Mouse (Mus musculus): ENCODE measurements around the gene Arrdc5. TPM values are rescaled to one million over a fixed set of nuclear protein-coding genes. Genes with fewer than 3 reads are reported as not detected.
"Not testable (repeated sequence)": the region's sequence is repeated elsewhere in the genome, so short reads cannot be mapped to it uniquely, and the experiment has no call there.

The Arrdc5 gene
- polyA plus RNA-seq, 1 experiment, result not detected

DNA sequence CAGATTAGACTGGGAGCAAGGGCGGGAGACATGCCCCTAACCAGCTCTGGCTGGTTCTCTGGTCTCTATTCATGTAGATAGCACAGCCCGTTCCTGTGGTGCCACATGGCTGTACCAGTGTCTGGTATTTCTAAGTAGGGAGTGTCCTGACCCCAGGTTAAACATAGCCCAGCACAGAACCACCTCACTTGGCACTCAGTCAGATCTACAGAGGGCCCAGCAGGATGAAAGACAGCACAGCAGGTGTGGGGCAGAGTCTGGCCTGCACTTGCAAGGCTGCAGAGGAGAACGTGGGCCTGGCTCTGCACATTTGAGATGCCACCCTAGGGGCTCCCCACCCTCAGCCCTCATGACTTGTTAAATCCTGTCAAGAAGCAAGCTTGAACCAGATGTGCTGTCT lies 38.9 kb downstream of the Arrdc5 start:
- Histone ChIP-seq H3K4me3 (replicated peaks; ENCODE audit: extremely low read depth, low read depth, low read length) (no peak overlapping the region), H3K4me1 (ENCODE audit: control insufficient read depth, insufficient read depth, low read length) (peaks cover 18% of the 10 kb centered on the region)
- no peak for DNase-seq
- 57% methylated on average over 3 of the region's 3 CpGs for WGBS
- TF ChIP-seq CTCF (IDR thresholded peaks at IDR 0.05; ENCODE audit: insufficient read depth, low read length), result no peak
- TF ChIP-seq POLR2A (IDR thresholded peaks at IDR 0.05; ENCODE audit: borderline replicate concordance, extremely low read depth, low read depth, low read length), result no peak

DNA sequence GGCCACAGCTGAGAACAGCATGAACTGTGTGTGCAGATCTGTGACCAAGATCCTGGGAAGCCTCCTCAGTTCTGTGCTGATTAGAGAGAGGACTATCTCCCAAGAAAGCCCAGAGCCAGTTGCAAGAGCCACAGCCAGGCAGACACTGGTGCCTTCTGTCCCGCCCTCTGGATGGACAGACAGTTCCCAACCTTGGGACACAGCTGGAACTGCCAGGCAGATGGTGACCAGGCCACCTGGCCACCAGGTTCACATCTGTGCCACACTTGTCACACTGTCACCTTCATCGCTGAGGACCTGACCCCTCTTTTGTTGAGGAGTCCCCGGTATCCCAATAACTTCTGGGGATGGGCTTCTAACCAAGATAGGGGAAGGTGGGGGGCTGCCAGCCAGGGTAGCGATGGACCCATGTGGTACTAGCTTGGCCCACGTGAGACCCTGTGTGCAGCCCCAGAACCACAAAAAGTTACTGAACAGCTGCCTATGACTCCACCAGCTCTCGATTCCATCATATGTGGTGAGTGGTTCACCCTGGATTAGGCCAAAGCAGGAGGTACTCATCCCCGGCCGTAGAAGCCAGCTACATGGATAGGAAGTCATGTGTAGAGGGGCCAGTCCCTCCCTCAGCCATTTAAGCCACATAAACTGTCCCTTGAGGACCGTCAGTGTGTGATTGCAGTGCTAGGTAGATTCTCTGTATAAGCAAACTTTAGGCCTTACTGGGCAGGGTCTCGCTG lies 40.6 kb downstream of the Arrdc5 start:
- 86% methylated on average over 10 of the region's 10 CpGs for WGBS
- Histone ChIP-seq H3K4me1 (ENCODE audit: control insufficient read depth, insufficient read depth, low read length) (peaks cover 18% of the 10 kb centered on the region), H3K4me3 (replicated peaks; ENCODE audit: extremely low read depth, low read depth, low read length) (no peak overlapping the region)
- no peak for DNase-seq
- TF ChIP-seq CTCF (IDR thresholded peaks at IDR 0.05; ENCODE audit: insufficient read depth, low read length) (no peak), POLR2A (IDR thresholded peaks at IDR 0.05; ENCODE audit: borderline replicate concordance, extremely low read depth, low read depth, low read length) (no peak)

DNA sequence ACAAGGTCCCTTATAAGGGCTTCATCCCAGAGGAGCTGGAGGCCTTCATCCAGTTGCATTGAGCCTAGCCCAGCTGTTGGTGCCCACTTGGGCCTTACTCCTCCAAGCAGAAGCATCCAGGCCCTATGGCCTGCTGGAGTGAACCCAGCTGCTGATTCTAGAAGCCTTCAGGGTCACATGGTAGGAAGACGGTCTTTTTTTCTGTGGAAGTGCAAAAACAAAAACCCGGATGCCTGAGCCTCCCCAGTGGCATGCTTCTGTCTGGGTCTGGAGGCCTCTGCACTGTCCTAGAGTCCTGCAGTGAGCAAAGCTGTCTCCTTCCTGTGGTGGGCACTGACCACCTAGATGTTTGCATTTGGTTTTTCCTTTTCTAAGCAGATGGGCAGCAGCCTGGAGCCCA lies 41.3 kb downstream of the Arrdc5 start:
- H3K4me3 ChIP-seq (replicated peaks; ENCODE audit: extremely low read depth, low read depth, low read length); DNase-seq: not testable (repeated sequence)
- H3K4me1 ChIP-seq (ENCODE audit: control insufficient read depth, insufficient read depth, low read length), result peaks cover 18% of the 10 kb centered on the region
- 48% methylated on average over 2 of the region's 2 CpGs for WGBS

DNA sequence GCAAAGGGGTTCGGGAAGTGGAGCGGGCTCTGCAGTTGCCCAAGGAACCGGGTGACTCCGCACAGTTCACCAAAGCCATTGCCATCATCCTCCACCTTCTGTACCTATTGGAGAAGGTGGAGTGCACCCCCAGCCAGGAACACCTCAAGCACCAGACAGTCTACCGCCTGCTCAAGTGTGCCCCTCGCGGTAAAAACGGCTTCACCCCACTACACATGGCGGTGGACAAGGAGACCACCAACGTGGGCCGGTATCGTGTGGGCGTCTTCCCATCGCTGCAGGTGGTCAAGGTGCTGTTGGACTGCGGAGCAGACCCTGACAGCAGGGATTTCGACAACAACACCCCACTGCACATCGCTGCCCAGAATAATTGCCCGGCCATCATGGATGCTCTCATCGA lies 41.8 kb downstream of the Arrdc5 start:
- DNase-seq; H3K4me3 ChIP-seq (replicated peaks; ENCODE audit: extremely low read depth, low read depth, low read length): not testable (repeated sequence)
- peaks cover 18% of the 10 kb centered on the region for H3K4me1 ChIP-seq (ENCODE audit: control insufficient read depth, insufficient read depth, low read length)
- WGBS, result 92% methylated on average over 19 of the region's 19 CpGs

DNA sequence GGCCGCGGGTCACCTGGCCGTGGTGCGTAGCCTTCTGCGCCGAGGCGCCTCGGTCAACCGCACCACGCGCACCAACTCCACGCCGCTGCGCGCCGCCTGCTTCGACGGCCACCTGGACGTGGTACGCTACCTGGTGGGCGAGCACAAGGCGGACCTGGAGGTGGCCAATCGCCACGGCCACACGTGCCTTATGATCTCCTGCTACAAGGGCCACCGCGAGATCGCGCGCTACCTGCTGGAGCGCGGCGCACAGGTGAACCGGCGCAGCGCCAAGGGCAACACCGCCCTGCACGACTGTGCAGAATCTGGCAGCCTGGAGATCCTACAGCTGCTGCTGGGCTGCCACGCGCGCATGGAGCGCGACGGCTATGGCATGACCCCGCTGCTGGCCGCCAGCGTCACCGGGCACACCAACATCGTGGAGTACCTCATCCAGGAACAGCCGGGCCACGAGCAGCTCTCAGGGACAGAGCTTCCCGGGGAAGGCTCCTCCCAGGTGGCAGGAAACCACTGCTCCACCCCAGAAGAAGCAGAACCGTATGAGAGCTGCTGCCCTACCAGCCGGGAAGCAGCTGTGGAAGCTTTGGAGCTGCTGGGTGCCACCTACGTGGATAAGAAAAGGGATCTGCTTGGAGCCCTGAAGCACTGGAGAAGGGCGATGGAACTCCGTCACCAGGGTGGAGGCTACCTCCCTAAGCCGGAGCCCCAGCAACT lies 42.7 kb downstream of the Arrdc5 start:
- no peak for DNase-seq
- 6% methylated on average over 56 of the region's 58 CpGs for WGBS
- Histone ChIP-seq H3K4me3 (replicated peaks; ENCODE audit: extremely low read depth, low read depth, low read length) (peak overlapping the region; percentile 67), H3K4me1 (ENCODE audit: control insufficient read depth, insufficient read depth, low read length) (peaks cover 15% of the 10 kb centered on the region)
- TF ChIP-seq POLR2A (IDR thresholded peaks at IDR 0.05; ENCODE audit: borderline replicate concordance, extremely low read depth, low read depth, low read length), result no peak

DNA sequence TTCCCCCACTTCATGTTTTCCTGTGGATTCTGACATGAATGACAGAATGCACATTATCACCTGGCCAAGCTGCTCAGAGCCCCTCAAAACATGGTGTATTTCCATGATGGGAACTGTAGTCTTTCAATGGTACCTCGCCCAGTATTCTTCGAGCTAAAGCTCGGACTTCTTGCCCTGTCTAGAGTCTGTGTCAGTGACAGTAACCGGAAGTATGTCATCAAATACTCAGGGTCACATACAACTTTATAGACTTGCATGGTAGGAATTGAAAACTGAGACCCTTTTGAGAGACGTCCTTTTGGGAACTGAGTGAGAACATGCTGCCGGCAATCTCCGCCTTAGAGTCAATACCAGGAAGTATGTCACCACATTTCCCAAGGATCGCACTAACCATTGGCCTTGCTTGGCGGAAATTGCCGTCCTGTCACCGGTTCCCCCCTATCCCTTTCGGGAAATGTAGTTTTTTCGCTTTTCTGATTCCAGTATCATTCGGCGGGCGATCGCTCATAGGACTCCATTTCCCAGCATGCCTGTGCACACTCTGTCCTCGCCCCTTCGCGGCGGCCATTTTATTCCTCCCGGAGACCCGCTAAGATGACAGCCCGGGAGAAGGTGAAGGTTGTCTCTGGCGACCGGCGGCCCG lies 43.7 kb downstream of the Arrdc5 start, which contains the start of gene Fem1a:
Gene Fem1a (plus strand): TSS at position 572 of the 643 bp plus-strand sequence.
- Histone ChIP-seq H3K4me1 (ENCODE audit: control insufficient read depth, insufficient read depth, low read length) (peaks cover 15% of the 10 kb centered on the region), H3K4me3 (replicated peaks; ENCODE audit: extremely low read depth, low read depth, low read length) (peak within 1 kb of the TSS; percentile 83)
- DNase-seq, result peak; percentile 87
- WGBS, result under 1% methylated on average over 28 of the region's 28 CpGs
- peak; percentile 55; the same call in 1 of the 2 replicates for TF ChIP-seq POLR2A (IDR thresholded peaks at IDR 0.05; ENCODE audit: borderline replicate concordance, extremely low read depth, low read depth, low read length)
- no peak for TF ChIP-seq CTCF (IDR thresholded peaks at IDR 0.05; ENCODE audit: insufficient read depth, low read length)

GRCm38 (mm10) chr17:56255863-56256238 lies 44.2 kb downstream of the Arrdc5 start:
- peak; percentile 97 for DNase-seq
- peaks cover 15% of the 10 kb centered on the region for H3K4me1 ChIP-seq (ENCODE audit: control insufficient read depth, insufficient read depth, low read length)
- TF ChIP-seq CTCF (IDR thresholded peaks at IDR 0.05; ENCODE audit: insufficient read depth, low read length) (peak; percentile 72), POLR2A (IDR thresholded peaks at IDR 0.05; ENCODE audit: borderline replicate concordance, extremely low read depth, low read depth, low read length) (peak; percentile 42; the same call in 1 of the 2 replicates)
- H3K4me3 ChIP-seq (replicated peaks; ENCODE audit: extremely low read depth, low read depth, low read length), result peak overlapping the region; percentile 83
- WGBS, result under 1% methylated on average over 32 of the region's 32 CpGs

DNA sequence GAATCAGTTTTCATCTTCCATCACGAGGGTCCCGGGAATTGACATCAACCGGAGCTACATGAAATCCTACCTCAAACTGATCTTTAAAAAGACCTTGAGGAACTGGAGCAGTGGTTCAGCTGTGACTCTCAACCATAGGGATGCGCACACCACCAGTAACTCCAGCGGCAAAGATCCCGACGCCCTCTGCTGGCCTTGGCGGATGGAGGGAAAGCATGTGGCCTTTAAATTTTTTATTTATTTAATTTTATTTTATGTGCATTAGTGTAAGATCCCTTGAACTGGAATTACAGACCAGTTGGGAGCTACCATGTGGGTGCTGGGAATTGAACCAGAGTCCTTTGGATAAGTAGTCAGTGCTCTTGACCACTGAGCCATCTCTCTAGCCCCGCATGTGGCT lies 44.7 kb downstream of the Arrdc5 start:
- WGBS, result 15% methylated on average over 9 of the region's 9 CpGs
- Histone ChIP-seq H3K4me1 (ENCODE audit: control insufficient read depth, insufficient read depth, low read length) (peaks cover 15% of the 10 kb centered on the region), H3K4me3 (replicated peaks; ENCODE audit: extremely low read depth, low read depth, low read length) (no peak overlapping the region)
- TF ChIP-seq POLR2A (IDR thresholded peaks at IDR 0.05; ENCODE audit: borderline replicate concordance, extremely low read depth, low read depth, low read length) (no peak), CTCF (IDR thresholded peaks at IDR 0.05; ENCODE audit: insufficient read depth, low read length) (no peak)
- no peak for DNase-seq

DNA sequence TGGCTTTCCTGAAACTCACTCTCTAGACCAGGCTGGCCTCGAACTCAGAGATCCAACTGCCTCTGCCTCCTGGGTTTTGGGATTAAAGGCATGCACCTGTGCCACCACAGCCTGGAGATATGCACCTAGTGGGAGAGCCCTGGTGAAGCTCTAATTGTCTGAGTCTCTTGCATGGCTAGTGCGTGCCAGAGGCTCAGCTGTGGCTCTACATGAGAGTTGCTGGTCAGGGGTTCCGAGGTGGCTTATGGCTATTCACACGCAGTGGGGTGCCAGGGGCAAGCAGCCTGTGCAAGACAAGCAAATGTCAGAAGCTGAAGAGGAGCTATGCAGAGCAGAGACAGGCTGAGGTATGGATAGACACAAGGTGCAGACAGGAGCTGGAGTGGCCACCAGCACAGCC lies 45.4 kb downstream of the Arrdc5 start:
- no peak for DNase-seq
- 88% methylated on average over 4 of the region's 4 CpGs for WGBS
- H3K4me3 ChIP-seq (replicated peaks; ENCODE audit: extremely low read depth, low read depth, low read length), result no peak overlapping the region
- TF ChIP-seq POLR2A (IDR thresholded peaks at IDR 0.05; ENCODE audit: borderline replicate concordance, extremely low read depth, low read depth, low read length), result no peak
- no peak for TF ChIP-seq CTCF (IDR thresholded peaks at IDR 0.05; ENCODE audit: insufficient read depth, low read length)
- H3K4me1 ChIP-seq (ENCODE audit: control insufficient read depth, insufficient read depth, low read length), result peaks cover 9% of the 10 kb centered on the region

Measured in lung, adult 2 months (tissue).